Mouse (Mus musculus) right cerebral cortex, adult 2 months (tissue): ENCODE measurements around the gene Fry.
"Not testable (repeated sequence)": the region's sequence is repeated elsewhere in the genome, so short reads cannot be mapped to it uniquely, and the experiment has no call there.

Source experiments
- DNase-seq, 2 experiments: peaks; one replicate each; pipeline ENCODE4 v3.0.0; 2021 to 2022; ENCODE audit warnings: low spot score in 2 of 2

Gene Fry

DNA sequence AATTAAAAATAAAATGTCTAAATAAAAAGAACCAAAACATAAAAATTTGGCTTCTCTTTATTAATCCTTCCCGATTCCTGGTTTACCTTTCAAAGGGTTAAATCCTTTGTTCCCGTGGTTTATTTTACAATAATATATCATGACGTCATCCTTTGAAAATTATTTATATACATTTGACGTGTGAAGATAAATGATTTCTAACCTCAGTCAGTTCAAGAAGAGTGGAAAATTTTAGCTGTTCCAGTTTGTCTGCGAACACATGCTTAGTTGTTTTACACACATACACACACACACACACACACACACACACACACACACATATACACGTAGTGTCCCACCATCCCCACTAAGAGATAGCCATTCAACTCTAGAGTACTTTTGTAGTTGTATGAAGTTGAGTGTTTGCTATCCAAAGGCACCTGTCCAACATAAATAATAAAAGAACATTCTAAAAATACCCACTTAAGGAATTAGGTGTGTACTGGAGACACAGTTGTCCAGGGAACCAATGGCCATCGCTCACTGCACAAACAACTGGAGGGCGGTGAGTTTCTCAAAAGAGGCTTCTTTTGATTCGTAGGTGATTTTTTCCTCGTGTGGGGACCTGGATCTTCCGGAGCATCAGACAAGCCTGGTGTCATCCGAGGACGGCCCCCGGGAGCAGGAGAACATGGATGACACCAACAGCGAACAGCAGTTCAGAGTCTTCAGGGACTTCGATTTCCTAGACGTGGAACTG, 338.9 kb downstream of the Fry start:
- no peak for DNase-seq

- no peak for DNase-seq
Observed at GRCm38 (mm10) chr5:150457904-150458739, 339.7 kb downstream of the Fry start.

DNA sequence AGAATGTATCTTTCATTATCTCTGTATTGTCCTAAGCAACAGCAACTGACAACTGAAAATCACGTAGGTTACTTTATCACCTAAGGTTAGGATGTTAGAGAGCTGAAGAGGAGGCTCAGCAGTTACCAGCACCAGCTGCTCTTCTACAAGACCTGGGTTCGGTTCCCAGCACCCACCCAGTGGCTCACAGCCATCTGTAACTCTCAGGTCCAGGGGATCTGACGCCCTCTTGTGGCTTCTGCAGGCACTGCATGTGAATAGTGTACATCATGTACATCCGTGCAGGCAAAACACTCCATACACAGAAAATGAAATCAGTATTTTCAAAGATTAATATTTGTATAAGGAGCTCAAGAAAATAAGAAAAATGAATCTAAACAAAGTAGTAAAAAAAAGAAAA, 341.4 kb downstream of the Fry start:
- DNase-seq = no peak

- DNase-seq = no peak
Observed at GRCm38 (mm10) chr5:150464721-150465120, 346.3 kb downstream of the Fry start.

DNA sequence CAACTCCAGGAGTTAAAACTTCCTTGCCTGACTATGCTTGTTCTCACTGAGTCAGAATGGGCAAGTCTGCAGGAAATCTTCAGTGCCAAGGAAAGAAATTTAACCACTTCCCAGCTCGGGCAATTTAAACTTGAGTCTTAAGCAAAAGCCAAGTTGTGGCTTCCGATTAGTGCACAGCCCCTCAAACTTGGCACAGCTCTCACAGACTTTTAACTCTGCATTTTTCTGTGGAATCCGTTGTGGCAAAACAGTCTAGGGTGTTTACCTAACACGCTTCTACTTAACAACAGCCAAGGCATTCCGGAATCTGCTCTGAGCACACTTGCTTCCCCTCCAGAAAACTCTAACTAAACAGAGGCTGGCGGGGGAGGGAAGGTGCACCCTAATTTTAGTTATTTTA, 346.8 kb downstream of the Fry start:
- DNase-seq = no peak

DNA sequence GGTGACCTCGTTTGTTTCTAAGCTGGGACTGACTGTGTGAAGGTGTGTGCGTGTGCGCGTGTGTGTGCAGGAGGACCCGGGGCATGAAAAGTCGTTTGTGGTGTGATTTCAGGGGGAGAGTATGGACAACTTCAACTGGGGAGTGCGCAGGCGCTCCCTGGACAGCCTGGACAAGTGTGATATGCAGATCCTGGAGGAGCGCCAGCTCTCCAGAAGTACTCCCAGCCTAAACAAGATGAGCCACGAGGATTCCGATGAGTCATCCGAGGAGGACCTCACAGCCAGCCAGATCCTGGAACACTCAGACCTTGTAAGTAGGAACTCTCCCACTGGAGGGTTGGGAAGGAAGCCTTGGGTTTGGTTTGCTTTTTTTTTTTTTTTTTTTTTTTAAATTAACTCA, 347.7 kb downstream of the Fry start:
- DNase-seq = peak; percentile 84 to 86

DNA sequence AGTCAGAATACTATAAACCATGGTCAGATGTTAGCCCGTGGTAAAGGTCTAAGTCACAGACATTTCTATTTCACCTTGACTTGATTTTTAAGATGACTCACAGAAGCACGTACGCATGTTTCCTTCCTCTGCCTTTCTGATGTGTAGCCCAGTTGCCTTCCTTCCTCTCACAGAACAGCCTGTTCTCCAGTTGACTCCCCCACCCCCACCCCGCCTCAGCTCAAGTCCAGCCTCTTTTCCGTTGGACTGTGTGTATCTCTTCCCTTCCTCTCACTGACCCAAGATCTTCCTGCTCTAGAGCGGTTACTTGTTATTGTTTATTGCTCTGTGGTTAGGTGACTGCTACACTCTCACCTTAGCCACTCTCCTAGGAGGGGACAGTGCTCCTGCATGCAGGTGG, 350.0 kb downstream of the Fry start:
- no peak for DNase-seq

DNA sequence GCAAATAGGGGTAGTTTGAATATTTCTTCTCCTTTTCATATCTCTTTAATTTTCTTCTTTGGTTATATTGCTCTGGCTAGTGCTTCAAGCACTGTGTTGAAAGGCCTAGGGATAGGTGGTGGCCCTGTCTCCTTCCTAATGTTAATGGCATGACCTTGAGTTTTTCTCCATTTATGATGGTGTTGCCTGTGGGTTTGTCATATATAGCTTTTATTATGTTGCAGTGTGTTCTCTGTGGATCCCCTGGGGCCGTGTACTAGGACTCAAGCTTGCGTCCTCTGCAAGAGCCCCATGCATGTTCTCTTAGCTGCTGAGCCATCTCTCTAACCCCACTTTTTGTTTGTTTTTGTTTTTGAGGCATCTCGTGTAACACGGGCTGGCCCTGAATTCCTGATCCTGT, 358.9 kb downstream of the Fry start:
- DNase-seq = no peak

DNA sequence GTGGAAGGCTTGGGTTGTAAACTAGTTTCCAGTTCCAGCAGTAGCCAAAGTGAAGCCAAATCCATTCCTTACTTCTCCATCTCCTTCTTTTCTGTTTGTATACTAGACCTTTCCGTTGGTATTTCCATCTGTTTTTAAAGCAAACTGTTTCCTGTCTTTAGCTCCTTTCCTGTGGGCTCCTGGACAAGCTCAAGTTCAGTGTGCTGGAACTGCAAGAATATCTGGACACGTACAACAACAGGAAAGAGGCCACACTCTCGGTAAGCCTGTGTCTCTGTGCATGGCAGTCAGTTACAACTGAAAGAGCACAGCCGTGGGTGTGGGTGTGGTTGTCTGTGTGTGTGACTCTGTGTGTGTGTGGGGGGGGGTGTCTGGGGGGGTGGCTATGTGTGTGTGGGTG, 360.2 kb downstream of the Fry start:
- no peak for DNase-seq

GRCm38 (mm10) chr5:150485198-150485597, 366.8 kb downstream of the Fry start:
- DNase-seq = no peak

DNA sequence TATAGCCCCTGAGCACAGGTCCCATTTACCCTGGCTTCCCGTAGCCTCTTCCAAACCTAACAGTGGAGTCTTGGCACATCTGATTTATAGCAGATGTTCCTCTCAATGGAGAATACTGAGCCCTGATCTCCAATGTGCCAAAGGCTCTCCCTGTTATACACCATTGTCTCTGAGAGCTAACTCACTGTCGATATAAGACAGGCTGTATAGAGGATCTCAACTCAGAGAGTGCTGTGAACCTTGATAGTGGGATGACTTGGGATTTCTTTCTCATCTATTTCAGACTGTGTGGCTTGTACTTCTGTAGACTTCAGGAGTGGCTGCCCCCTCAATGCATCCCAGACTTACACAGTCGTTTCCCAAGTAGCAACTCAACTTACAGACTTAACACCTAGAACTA, 371.8 kb downstream of the Fry start:
- DNase-seq = no peak

GRCm38 (mm10) chr5:150490821-150491220, 372.4 kb downstream of the Fry start:
- DNase-seq = no peak

DNA sequence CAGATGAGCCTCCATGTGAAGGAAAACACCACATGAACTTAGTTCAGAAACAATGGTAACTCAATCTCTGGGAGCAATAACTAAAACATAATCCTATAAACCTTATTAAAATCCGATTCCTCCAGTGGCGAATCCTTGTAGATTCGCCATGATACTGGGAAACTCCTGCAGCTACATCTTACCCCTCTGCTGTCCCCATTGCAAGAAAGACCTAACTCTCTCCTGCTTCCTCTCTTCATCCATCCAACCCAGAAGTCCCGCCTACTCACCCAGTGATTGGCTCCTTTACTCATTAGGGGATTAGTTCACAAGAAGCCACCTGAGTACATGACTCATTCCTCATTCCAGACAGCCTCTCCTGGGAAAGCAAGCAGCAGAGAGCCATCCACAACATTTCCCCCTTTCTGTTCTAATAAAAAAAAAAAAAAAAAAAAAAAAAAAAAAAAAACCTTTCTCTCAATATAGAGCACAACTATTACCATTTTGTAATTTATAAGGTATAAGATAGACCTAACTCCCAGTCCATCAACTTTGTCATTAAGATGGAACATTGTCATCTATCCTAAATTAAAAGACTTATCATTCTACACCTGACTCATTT, 373.2 kb downstream of the Fry start:
- DNase-seq = not testable (repeated sequence)

DNA sequence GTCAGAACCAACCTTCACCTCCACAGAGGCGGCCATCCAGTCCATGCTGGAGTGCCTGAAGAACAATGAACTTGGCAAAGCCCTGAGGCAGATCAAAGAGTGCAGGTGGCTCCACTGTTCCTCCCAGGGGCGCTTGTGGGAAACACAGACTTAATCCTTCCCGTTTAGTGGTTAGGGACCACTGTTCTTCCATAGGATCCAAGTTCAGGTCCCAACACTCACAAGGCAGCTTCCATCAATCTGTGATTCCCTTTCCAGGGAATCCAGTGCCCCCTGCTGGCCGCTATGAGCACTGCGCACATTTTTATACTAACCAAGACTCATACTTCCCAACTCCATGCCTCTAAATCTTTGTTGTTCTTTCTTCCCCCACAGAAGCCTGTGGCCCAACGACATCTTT, 377.3 kb downstream of the Fry start:
- peak; percentile 32 to 37 for DNase-seq

DNA sequence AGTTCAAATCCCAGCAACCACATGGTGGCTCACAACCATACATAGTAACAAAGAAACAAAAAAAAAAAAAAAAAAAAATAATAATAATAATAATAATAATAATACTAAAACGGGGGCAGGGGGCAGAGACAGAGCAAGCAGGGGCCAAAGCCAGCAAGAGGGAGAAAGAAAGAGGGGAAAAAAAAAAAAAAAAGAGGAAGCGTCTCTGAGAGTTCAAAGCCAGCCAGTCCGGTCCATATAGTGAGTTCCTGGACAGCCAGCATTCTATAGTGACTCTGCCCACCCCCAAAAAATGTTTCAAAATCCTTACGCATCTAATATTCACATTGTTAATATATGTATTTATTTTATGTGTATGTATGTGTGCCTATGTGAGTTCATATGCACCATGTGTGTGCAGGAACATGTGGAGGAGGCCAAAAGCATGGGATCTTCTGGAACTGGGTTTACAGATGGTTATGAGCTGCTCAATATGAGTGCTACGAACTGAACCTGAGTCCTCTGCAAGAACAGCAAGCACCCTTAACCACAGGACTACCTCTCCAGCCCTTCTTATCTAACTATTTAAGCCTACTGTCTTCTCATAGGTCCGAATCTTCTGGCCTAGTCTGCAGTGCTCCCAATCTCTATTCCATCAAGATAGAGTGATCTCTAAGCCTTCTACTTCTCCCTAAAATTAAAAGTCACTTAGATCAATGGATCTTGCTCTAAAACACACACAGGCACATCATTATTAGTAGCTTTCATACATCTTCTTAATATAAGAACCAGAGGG, 392.2 kb downstream of the Fry start:
- DNase-seq = no peak

DNA sequence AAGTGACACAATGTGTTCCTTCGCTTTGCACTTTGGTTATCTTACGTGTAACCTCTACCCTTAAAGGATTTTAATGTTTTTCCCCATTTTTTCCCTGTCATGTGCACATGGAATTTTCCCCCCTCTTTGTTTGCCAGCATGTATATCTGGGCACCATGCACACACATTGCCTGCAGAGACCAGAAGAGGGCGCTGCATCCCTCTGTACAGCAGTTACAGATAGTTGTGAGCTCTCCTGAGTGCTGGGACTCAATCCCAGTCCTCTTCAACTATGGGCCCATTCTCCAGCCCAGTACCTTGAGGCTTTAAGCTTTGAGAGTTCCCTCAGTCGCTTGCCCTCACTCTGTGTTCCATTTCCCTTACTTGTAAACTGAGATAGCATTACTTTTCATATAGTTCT, 394.8 kb downstream of the Fry start:
- no peak for DNase-seq

- DNase-seq = no peak
Observed at GRCm38 (mm10) chr5:150514027-150514426, 395.6 kb downstream of the Fry start.

DNA sequence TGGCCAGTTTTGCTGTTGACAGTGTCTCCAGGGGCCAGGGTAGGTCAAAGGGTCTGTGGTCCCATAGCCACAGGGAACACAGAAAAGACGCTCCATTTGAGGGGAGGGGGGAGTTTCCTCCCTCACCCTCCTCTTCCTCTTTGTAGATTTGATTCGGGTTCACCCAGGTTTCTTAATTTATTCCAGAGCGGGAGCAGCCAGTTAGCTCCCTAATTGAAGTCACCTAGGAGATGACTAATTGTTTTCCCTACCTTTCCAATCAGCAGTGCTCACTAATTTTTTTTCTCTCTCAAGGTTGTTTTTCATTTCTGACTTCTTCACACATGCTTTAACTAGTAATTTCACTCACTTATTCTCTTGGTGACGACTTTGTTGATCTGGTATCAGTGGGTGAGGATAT, 399.6 kb downstream of the Fry start, which contains the start of gene Zar1l:
TSS of gene Zar1l (minus strand) at position 101 of the 400 bp plus-strand sequence.
- DNase-seq = no peak

GRCm38 (mm10) chr5:150519551-150519950, 401.1 kb downstream of the Fry start:
- no peak for DNase-seq

GRCm38 (mm10) chr5:150521937-150522866, 403.8 kb downstream of the Fry start, which contains the start of gene Brca2:
Gene Brca2 (plus strand): TSS chr5:150522630.
- DNase-seq = peak; percentile 91 to 94

GRCm38 (mm10) chr5:150522867-150523234, 404.4 kb downstream of the Fry start:
- no peak for DNase-seq
